Mouse (Mus musculus) E14TG2a.4 (cell line): Measurements from ENCODE around the gene Cnih1.

Source experiments
- H3K27me3 ChIP-seq: 2 replicates; pipeline ENCODE4 v1.6.1; 2014; ENCODE audit warnings: low read length, control low read depth; ENCODE audit not compliant: insufficient read depth
- H3K36me3 ChIP-seq: 2 replicates; pipeline ENCODE4 v1.6.1; 2014; ENCODE audit warnings: low read length, control low read depth; ENCODE audit not compliant: insufficient read depth
- H3K4me1 ChIP-seq: replicated peaks from 2 replicates; pipeline ENCODE4 v1.6.1; 2014; ENCODE audit warnings: low read depth, low read length, control low read depth
- H3K4me3 ChIP-seq: replicated peaks from 2 replicates; pipeline ENCODE4 v1.5.1; 2014; ENCODE audit warnings: mild to moderate bottlenecking, low read length
- H3K9me3 ChIP-seq: 2 replicates; pipeline ENCODE4 v1.6.1; 2014; ENCODE audit warnings: low read length, control low read depth
- CTCF ChIP-seq: conservative IDR thresholded peaks from 2 replicates; pipeline ENCODE4 v1.5.1; 2014; ENCODE audit warnings: low read length
- NANOG ChIP-seq: IDR thresholded peaks from 2 replicates; pipeline ENCODE4 v1.6.1; 2014; ENCODE audit warnings: borderline replicate concordance, low read length, mixed read lengths
- POU5F1 ChIP-seq: IDR thresholded peaks from 2 replicates; pipeline ENCODE4 v1.6.1; 2014; ENCODE audit warnings: low read length, borderline replicate concordance

Gene Cnih1

DNA sequence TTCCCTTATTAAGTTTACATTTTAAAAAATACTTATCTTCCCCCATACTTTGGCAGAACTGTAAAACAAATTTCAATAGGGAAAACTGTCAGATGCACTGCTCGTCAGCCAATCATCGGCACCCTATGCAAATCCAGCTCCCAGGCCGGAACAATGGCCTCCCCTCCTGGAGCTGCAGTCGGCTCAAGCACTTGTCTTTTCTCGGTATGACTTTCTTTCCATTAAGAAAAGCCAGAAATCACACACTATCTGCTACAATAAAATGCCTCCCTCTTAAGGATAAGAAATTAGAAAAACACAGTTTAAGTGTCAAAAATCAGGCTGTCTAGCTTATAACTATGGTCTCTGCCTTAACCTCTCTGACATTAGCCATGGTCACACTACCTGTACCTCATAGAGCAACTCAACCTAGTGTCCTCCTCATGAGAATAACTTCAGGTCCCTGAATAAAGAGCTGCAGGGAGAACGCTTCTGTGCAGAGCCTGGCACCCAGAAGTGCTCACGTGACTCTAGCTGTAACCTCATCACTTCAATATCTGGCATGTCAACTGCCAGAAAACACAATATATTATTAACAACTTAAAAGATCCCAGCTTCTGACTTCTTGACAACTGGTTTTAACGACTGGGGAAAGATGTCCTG is 5.9 kb downstream of the Cnih1 start:
- Histone ChIP-seq H3K4me1 (peaks cover 39% of the 10 kb centered on the region), H3K36me3 (peaks cover 57% of the 10 kb centered on the region), H3K27me3 (no peaks in the 10 kb centered on the region), H3K4me3 (no peak overlapping the region), H3K9me3 (peaks cover 7% of the 10 kb centered on the region)
- no peak for TF ChIP-seq CTCF
- TF ChIP-seq NANOG = no peak
- TF ChIP-seq POU5F1 = no peak

DNA sequence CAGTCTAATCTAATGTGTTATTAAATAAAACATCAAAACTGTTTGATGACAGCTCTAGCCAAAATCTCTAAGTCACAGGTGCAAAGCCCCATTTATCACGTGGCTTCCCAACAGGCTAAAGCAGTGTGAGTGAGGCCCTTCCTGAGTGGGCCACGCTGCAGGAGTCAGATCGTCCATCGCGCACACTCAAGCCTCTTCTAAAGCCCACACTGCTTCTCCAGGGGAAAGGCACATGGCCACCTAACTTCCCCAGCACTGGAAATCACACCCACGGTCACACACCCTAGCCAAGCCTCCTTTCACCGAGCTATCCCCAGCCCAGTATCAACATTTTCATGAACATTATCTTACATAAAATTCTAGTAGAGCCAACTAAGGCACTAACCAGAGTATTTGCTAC is 7.1 kb downstream of the Cnih1 start:
- TF ChIP-seq NANOG (no peak), POU5F1 (no peak), CTCF (no peak)
- peaks cover 7% of the 10 kb centered on the region for H3K9me3 ChIP-seq
- H3K4me3 ChIP-seq = no peak overlapping the region
- no peaks in the 10 kb centered on the region for H3K27me3 ChIP-seq
- H3K4me1 ChIP-seq = peaks cover 28% of the 10 kb centered on the region
- H3K36me3 ChIP-seq = peaks cover 69% of the 10 kb centered on the region

DNA sequence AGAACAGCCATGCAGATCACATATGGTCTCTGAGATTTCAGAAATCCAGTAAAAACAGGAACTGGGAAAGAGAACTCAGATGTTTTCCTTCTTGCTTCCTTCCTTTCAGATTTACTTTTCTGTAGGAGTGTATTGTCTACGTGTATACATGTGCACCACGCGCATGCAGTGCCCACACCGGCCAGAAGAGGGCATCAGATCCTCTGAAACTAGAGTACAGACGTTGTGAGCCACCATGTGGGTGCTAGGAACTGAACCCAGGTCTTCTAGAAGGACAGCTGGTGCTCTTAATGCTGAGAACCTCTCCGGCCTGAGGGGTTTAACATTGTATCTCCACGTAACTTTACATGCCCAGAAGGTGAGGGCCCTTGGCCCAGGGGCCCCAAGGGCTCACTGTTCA is 9.0 kb downstream of the Cnih1 start:
- TF ChIP-seq POU5F1 = no peak
- TF ChIP-seq NANOG = no peak
- TF ChIP-seq CTCF = peak; percentile 43
- Histone ChIP-seq H3K27me3 (no peaks in the 10 kb centered on the region), H3K4me1 (peaks cover 21% of the 10 kb centered on the region), H3K4me3 (no peak overlapping the region), H3K36me3 (peaks cover 79% of the 10 kb centered on the region), H3K9me3 (peaks cover 7% of the 10 kb centered on the region)

DNA sequence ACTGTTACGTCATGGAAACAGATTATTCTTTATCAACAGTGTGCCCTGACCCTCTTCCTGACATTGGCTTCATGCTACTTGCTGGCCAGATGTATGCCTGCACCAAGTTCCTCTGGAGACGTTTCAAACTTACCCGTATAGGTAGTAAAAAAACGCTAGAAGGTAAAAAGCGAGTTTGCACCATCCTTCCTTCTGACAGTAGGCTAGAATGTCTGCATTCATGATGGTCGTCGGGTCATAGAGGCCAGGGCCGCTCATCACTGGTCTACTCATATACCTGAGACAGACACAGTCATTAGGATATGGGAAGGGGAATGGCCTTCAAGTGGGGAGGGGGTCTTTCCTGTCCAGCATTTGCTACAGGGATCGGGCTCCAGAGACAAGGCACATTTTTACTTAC is 9.5 kb downstream of the Cnih1 start:
- no peak overlapping the region for H3K4me3 ChIP-seq
- peaks cover 78% of the 10 kb centered on the region for H3K36me3 ChIP-seq
- H3K9me3 ChIP-seq = peaks cover 7% of the 10 kb centered on the region
- H3K4me1 ChIP-seq = peaks cover 21% of the 10 kb centered on the region
- H3K27me3 ChIP-seq = no peaks in the 10 kb centered on the region
- TF ChIP-seq CTCF = no peak
- no peak for TF ChIP-seq NANOG
- TF ChIP-seq POU5F1 = no peak

DNA sequence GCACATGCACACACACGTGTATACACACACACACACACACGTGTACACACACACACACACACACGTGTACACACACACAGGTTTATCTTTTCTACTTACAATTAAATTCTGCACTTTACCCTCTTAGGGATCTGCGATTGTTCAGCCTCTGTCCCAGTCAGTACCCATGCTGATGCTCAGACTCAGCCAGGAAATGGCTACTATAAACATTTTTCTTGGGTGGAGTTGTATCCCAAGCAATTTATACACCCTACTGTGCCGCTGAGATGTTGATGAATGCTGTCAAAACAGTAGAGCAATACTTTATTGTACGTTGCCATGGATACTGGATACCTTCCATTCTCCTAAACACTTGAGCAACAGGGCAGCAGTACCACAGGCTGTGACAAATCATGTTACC is 18.2 kb downstream of the Cnih1 start:
- no peaks in the 10 kb centered on the region for H3K4me1 ChIP-seq
- H3K9me3 ChIP-seq = no peaks in the 10 kb centered on the region
- peaks cover 68% of the 10 kb centered on the region for H3K36me3 ChIP-seq
- no peak for TF ChIP-seq POU5F1
- TF ChIP-seq NANOG = no peak
- no peak for TF ChIP-seq CTCF
- no peaks in the 10 kb centered on the region for H3K27me3 ChIP-seq
- H3K4me3 ChIP-seq = no peak overlapping the region

DNA sequence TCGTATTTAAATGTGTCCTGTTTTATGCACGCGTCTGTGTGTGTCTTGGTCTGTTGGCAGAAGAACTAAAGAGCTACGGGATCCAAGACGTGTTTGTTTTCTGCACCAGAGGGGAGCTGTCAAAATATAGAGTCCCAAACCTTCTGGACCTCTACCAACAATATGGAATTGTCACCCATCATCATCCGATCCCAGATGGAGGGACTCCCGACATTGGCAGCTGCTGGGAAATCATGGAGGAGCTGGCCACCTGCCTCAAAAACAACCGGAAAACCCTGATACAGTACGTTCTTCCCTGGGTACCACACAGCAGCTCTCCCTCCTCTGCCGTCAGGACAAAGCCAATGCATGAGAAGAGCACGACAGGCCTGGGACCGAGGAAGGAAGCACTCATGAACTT is 21.1 kb downstream of the Cnih1 start:
- TF ChIP-seq POU5F1 (no peak), CTCF (no peak), NANOG (no peak)
- peaks cover 68% of the 10 kb centered on the region for H3K36me3 ChIP-seq
- no peak overlapping the region for H3K4me3 ChIP-seq
- no peaks in the 10 kb centered on the region for H3K4me1 ChIP-seq
- H3K9me3 ChIP-seq = no peaks in the 10 kb centered on the region
- no peaks in the 10 kb centered on the region for H3K27me3 ChIP-seq

DNA sequence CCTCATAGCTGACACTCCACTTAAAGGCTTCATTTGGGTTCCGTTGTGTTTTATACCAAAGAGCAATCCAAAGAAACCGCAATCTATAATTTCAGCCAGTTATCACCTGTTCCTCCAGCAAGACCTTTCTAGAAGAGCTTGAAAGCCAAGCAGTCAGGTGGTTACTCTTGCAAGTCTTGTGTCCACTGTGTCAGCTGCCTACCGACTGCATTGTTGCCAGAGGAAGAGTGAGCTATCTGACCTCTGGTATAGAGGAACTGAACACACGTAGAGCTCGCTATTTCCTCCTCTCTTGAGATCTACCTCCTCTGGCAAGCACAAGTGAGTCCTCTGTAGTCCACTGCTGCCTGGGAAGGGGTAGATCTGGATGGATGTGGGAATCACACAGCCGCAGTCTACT is 27.0 kb downstream of the Cnih1 start:
- Histone ChIP-seq H3K4me3 (peak overlapping the region; percentile 94), H3K27me3 (no peaks in the 10 kb centered on the region), H3K4me1 (peaks cover 23% of the 10 kb centered on the region), H3K36me3 (peaks cover 24% of the 10 kb centered on the region), H3K9me3 (no peaks in the 10 kb centered on the region)
- TF ChIP-seq CTCF = no peak
- no peak for TF ChIP-seq NANOG
- TF ChIP-seq POU5F1 = no peak

DNA sequence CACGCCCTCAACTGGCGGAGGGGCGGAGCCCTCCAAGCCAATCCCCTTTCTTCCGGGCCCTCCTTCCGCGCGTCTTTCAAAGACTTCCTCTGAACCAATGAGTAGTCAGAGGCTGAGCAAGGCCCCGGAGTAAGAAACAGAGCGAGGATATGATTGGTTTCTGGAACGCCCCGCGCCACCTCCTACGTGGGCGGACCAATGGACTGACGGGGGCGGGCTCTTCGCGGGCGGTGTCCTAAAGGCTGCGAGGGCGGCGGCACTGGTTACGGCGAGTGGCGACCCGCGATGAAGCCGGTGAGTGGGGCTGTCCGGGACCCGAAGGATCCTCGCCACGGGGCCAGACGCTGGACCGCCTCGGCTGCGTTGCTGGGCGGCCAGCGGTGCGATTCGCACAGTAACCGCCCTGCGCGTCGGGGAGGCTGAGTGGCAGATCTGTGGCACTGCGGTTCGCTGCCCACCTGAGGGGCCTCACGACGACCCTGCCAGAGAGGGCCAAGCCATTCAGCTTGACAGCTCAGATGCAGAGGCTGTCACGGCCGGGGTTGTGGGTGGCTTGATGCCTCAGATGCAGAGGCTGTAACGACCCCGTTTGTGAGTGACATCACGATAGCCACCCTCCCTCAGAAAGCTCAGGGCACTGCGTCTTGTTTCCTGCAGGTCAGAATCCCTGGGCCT is 27.7 kb downstream of the Cnih1 start, which contains the start of gene Cdkn3:
Cdkn3 (plus strand) TSS at position 187 of the 675 bp plus-strand sequence.
- Histone ChIP-seq H3K36me3 (peaks cover 20% of the 10 kb centered on the region), H3K4me1 (peaks cover 24% of the 10 kb centered on the region), H3K4me3 (peak within 1 kb of the TSS; percentile 94), H3K9me3 (no peaks in the 10 kb centered on the region), H3K27me3 (peaks cover 7% of the 10 kb centered on the region)
- TF ChIP-seq NANOG (no peak), POU5F1 (no peak), CTCF (no peak)

DNA sequence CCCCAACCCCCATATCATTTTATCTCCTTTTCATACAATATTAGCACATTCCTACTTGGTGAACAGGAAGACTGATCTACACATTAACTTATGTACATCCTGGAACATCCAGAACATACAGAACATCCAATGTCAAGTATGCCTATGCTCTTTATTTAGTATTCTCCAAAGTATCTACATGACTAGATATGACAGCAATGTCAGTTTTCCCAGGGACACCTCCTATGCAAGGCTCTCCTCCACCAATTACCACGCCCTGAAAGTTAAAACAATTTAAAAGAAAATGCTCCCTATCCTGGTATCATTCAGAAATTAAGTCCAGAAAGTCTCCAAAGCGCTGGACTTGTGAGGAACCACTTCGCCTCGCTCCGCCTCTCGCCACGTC is 28.2 kb downstream of the Cnih1 start:
- TF ChIP-seq CTCF = no peak
- no peak for TF ChIP-seq NANOG
- TF ChIP-seq POU5F1 = no peak
- Histone ChIP-seq H3K27me3 (peaks cover 12% of the 10 kb centered on the region), H3K9me3 (no peaks in the 10 kb centered on the region), H3K4me1 (peaks cover 28% of the 10 kb centered on the region), H3K36me3 (peaks cover 17% of the 10 kb centered on the region), H3K4me3 (no peak overlapping the region)
